Mouse (Mus musculus) lung, embryonic 16.5 days (tissue): ENCODE data around the gene Tmem178. TPM values are rescaled to one million over a fixed set of nuclear protein-coding genes. Genes with fewer than 3 reads are reported as not detected.

ENCODE experiments used
- ATAC-seq: fragments of 200-750 bp; cut with Nextera tagmentation; 2 replicates; pipeline ENCODE4 v1.8.0; 2017; ENCODE audit warnings: low read depth, mild to moderate bottlenecking, moderate library complexity
- H3K27ac ChIP-seq: fragments of 300-500 bp; sonication (generic); 2 replicates; pipeline ENCODE4 v1.5.1; 2014; ENCODE audit warnings: mild to moderate bottlenecking, control low read depth, low read length
- H3K27me3 ChIP-seq: fragments of 300-500 bp; sonication (generic); 2 replicates; pipeline ENCODE4 v1.6.1; 2014; ENCODE audit warnings: low read depth, low read length, mixed read lengths; ENCODE audit not compliant: control insufficient read depth, insufficient read depth
- H3K36me3 ChIP-seq: fragments of 300-500 bp; sonication (generic); 2 replicates; pipeline ENCODE4 v1.6.1; 2014; ENCODE audit warnings: low read length; ENCODE audit not compliant: control insufficient read depth, insufficient read depth
- H3K4me1 ChIP-seq: fragments of 300-500 bp; sonication (generic); replicated peaks from 2 replicates; pipeline ENCODE4 v1.6.1; 2014; ENCODE audit warnings: low read length, mixed read lengths; ENCODE audit not compliant: control insufficient read depth, insufficient read depth
- H3K4me2 ChIP-seq: fragments of 300-500 bp; sonication (generic); 2 replicates; pipeline ENCODE4 v1.6.1; 2014; ENCODE audit warnings: low read depth, low read length, control low read depth
- H3K4me3 ChIP-seq: fragments of 300-500 bp; sonication (generic); 2 replicates; pipeline ENCODE4 v1.5.1; 2014; ENCODE audit warnings: mild to moderate bottlenecking, low read length, control low read depth
- H3K9ac ChIP-seq: fragments of 300-500 bp; sonication (generic); 2 replicates; pipeline ENCODE4 v1.6.1; 2014; ENCODE audit warnings: low read length, control low read depth
- H3K9me3 ChIP-seq: fragments of 300-500 bp; sonication (generic); 2 replicates; pipeline ENCODE4 v1.6.1; 2016; ENCODE audit warnings: low read length; ENCODE audit not compliant: control insufficient read depth
- WGBS: fragments of 180-500 bp; shearing (Covaris S2); extraction: QIAGEN DNeasy Blood & Tissue Kit; methylation state at CpG from one replicate; pipeline ENCODE4 v1.1.7; 2014; 5-methylcytosine and 5-hydroxymethylcytosine counted together
- polyA plus RNA-seq: library from polyadenylated mRNA; unstranded; fragments of >200 nt; fragmentation: Nextera tagmentation; extraction: Ambion mirVana; gene quantifications from 2 replicates; pipeline ENCODE4 v1.2.1, GENCODE M21; 2015

The Tmem178 gene
- polyA plus RNA-seq, 1 experiment from 2014 or later, result 15.2 TPM

- Histone ChIP-seq H3K36me3 (no peaks in the 10 kb centered on the region), H3K27ac (no peak overlapping the region), H3K9me3 (no peaks in the 10 kb centered on the region), H3K4me3 (no peak overlapping the region), H3K4me1 (no peaks in the 10 kb centered on the region), H3K4me2 (no peak overlapping the region), H3K9ac (no peak overlapping the region), H3K27me3 (no peaks in the 10 kb centered on the region)
- WGBS, result 51% methylated on average over 7 of the region's 7 CpGs
- no peak for ATAC-seq
Measured at GRCm38 (mm10) chr17:80952305-80952704, 7.9 kb downstream of the Tmem178 start.

GRCm38 (mm10) chr17:80955415-80955814 lies 11.0 kb downstream of the Tmem178 start:
- no peaks in the 10 kb centered on the region for H3K36me3 ChIP-seq
- no peak overlapping the region for H3K4me2 ChIP-seq
- H3K27me3 ChIP-seq, result no peaks in the 10 kb centered on the region
- WGBS, result 82% methylated on average over 7 of the region's 7 CpGs
- no peaks in the 10 kb centered on the region for H3K9me3 ChIP-seq
- ATAC-seq, result no peak
- H3K4me3 ChIP-seq, result no peak overlapping the region
- no peak overlapping the region for H3K9ac ChIP-seq
- H3K27ac ChIP-seq, result no peak overlapping the region
- no peaks in the 10 kb centered on the region for H3K4me1 ChIP-seq

- Histone ChIP-seq H3K4me1 (no peaks in the 10 kb centered on the region), H3K4me3 (no peak overlapping the region), H3K27me3 (no peaks in the 10 kb centered on the region), H3K9me3 (no peaks in the 10 kb centered on the region), H3K4me2 (no peak overlapping the region), H3K36me3 (no peaks in the 10 kb centered on the region), H3K27ac (no peak overlapping the region), H3K9ac (no peak overlapping the region)
- WGBS, result 84% methylated on average over 10 of the region's 10 CpGs
- no peak for ATAC-seq
Measured at GRCm38 (mm10) chr17:80955998-80956811, 11.8 kb downstream of the Tmem178 start.

GRCm38 (mm10) chr17:80958332-80958731 lies 13.9 kb downstream of the Tmem178 start:
- ATAC-seq, result no peak
- H3K27ac ChIP-seq, result no peak overlapping the region
- H3K4me2 ChIP-seq, result no peak overlapping the region
- H3K4me3 ChIP-seq, result no peak overlapping the region
- WGBS, result 31% methylated on average over 6 of the region's 6 CpGs
- no peak overlapping the region for H3K9ac ChIP-seq
- H3K9me3 ChIP-seq, result no peaks in the 10 kb centered on the region
- H3K4me1 ChIP-seq, result no peaks in the 10 kb centered on the region
- H3K27me3 ChIP-seq, result no peaks in the 10 kb centered on the region
- H3K36me3 ChIP-seq, result no peaks in the 10 kb centered on the region

- no peak overlapping the region for H3K9ac ChIP-seq
- no peaks in the 10 kb centered on the region for H3K4me1 ChIP-seq
- 64% methylated on average over 2 of the region's 2 CpGs for WGBS
- H3K4me2 ChIP-seq, result no peak overlapping the region
- no peaks in the 10 kb centered on the region for H3K36me3 ChIP-seq
- no peak for ATAC-seq
- H3K27me3 ChIP-seq, result no peaks in the 10 kb centered on the region
- no peak overlapping the region for H3K27ac ChIP-seq
- H3K4me3 ChIP-seq, result no peak overlapping the region
- no peaks in the 10 kb centered on the region for H3K9me3 ChIP-seq
Measured at GRCm38 (mm10) chr17:80959840-80960239, 15.4 kb downstream of the Tmem178 start.

GRCm38 (mm10) chr17:80967475-80967874 lies 23.0 kb downstream of the Tmem178 start:
- 44% methylated on average over 7 of the region's 7 CpGs for WGBS
- Histone ChIP-seq H3K4me1 (peaks cover 19% of the 10 kb centered on the region), H3K9ac (no peak overlapping the region), H3K27me3 (no peaks in the 10 kb centered on the region), H3K4me2 (no peak overlapping the region), H3K36me3 (no peaks in the 10 kb centered on the region), H3K27ac (no peak overlapping the region), H3K9me3 (no peaks in the 10 kb centered on the region), H3K4me3 (no peak overlapping the region)
- ATAC-seq, result no peak

GRCm38 (mm10) chr17:80969643-80970619 lies 25.5 kb downstream of the Tmem178 start:
- Histone ChIP-seq H3K4me3 (no peak overlapping the region), H3K27me3 (no peaks in the 10 kb centered on the region), H3K9ac (no peak overlapping the region), H3K4me2 (no peak overlapping the region), H3K27ac (no peak overlapping the region), H3K4me1 (peaks cover 19% of the 10 kb centered on the region), H3K36me3 (no peaks in the 10 kb centered on the region), H3K9me3 (no peaks in the 10 kb centered on the region)
- ATAC-seq, result peak; percentile 86
- WGBS, result 49% methylated on average over 17 of the region's 18 CpGs

- Histone ChIP-seq H3K9me3 (no peaks in the 10 kb centered on the region), H3K36me3 (no peaks in the 10 kb centered on the region), H3K4me2 (no peak overlapping the region), H3K4me3 (no peak overlapping the region), H3K27me3 (no peaks in the 10 kb centered on the region), H3K9ac (no peak overlapping the region), H3K27ac (no peak overlapping the region), H3K4me1 (peaks cover 19% of the 10 kb centered on the region)
- 53% methylated on average over 10 of the region's 10 CpGs for WGBS
- no peak for ATAC-seq
Measured at GRCm38 (mm10) chr17:80970716-80971115, 26.3 kb downstream of the Tmem178 start.

GRCm38 (mm10) chr17:80972891-80973290 lies 28.5 kb downstream of the Tmem178 start:
- no peaks in the 10 kb centered on the region for H3K36me3 ChIP-seq
- H3K27ac ChIP-seq, result no peak overlapping the region
- 71% methylated on average over 7 of the region's 7 CpGs for WGBS
- H3K4me1 ChIP-seq, result peaks cover 27% of the 10 kb centered on the region
- ATAC-seq, result no peak
- H3K4me2 ChIP-seq, result no peak overlapping the region
- H3K4me3 ChIP-seq, result no peak overlapping the region
- H3K27me3 ChIP-seq, result no peaks in the 10 kb centered on the region
- H3K9ac ChIP-seq, result no peak overlapping the region
- no peaks in the 10 kb centered on the region for H3K9me3 ChIP-seq
